Mouse (Mus musculus) CH12.LX (cell line): ENCODE measurements around the gene Arl14.

ENCODE experiments used
- CTCF ChIP-seq, 2 experiments: IDR thresholded peaks in 1 of 2; conservative IDR thresholded peaks in 1 of 2; 2 replicates each; pipeline ENCODE4 v1.5.1; 2011 to 2012; ENCODE audit warnings: low read depth in 2 of 2, low read length in 2 of 2, improper control_type of control experiment in 1 of 2, inconsistent platforms in 1 of 2, mild to moderate bottlenecking in 1 of 2, moderate library complexity in 1 of 2
- HCFC1 ChIP-seq: IDR thresholded peaks from 2 replicates; pipeline ENCODE4 v1.6.1; 2012; ENCODE audit warnings: low read depth, mild to moderate bottlenecking, inconsistent platforms, low read length, improper control_type of control experiment
- MAZ ChIP-seq: IDR thresholded peaks from 2 replicates; pipeline ENCODE4 v1.6.1; 2012; ENCODE audit warnings: low read depth, mild to moderate bottlenecking, inconsistent platforms, low read length, improper control_type of control experiment, moderate library complexity
- POLR2A ChIP-seq: IDR thresholded peaks from 2 replicates; pipeline ENCODE4 v1.6.1; 2011; ENCODE audit warnings: low read depth, mild to moderate bottlenecking, improper control_type of control experiment, low read length
- SIN3A ChIP-seq: IDR thresholded peaks from 2 replicates; pipeline ENCODE4 v1.6.1; 2012; ENCODE audit warnings: low read length, improper control_type of control experiment, inconsistent platforms
- TBP ChIP-seq: conservative IDR thresholded peaks from 2 replicates; pipeline ENCODE4 v1.6.1; 2011; ENCODE audit warnings: low read depth, low read length, improper control_type of control experiment
- TCF12 ChIP-seq: IDR thresholded peaks from 2 replicates; pipeline ENCODE4 v1.6.1; 2014; ENCODE audit warnings: low read depth, mild to moderate bottlenecking, inconsistent platforms, low read length, improper control_type of control experiment
- USF1 ChIP-seq: IDR thresholded peaks from 2 replicates; pipeline ENCODE4 v1.6.1; 2014; ENCODE audit warnings: low read depth, mild to moderate bottlenecking, inconsistent platforms, low read length, improper control_type of control experiment
- ZNF384 ChIP-seq: IDR thresholded peaks from 2 replicates; pipeline ENCODE4 v1.6.1; 2012; ENCODE audit warnings: low read depth, low read length, improper control_type of control experiment, inconsistent platforms

DNA sequence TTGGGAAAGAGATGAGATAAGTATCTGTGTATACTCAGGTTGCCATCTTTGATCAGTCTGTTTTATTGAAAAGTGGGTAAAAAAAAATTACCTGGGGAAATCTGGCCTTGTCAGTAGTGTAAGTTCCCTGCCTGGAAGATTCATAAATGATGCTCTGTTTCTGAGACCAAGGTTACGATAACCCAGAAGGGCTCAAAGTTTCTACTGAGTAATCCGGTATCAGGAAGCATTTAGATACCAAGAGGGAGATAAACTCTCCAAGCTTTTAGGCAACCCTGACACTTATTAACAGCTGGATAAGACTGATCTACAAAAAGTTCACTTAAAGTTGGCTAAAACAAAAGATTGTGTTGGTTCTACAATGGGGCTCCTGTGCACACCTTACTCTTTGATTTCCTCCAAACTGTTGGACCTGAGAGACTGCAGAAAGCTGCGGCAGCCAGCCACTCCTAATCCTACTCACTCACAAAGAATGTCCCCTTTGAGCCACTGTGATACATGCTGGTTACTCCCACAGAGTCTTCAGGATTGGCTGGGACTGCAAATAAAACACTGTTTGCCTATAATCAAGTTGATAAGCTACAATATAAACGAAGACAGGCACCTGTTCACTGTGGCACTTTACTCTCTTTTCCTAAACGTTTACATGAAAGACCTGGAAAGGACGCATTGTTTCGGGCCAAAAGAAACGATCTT, at the start of gene Arl14:
- TF ChIP-seq CTCF (conservative IDR thresholded peaks at IDR 0.05 in 1 of 2, IDR thresholded peaks at IDR 0.05 in 1 of 2; ENCODE audit: low read depth in 2 of 2, low read length in 2 of 2), result no peak
- no peak for TF ChIP-seq POLR2A
- TF ChIP-seq TCF12, result no peak
- no peak for TF ChIP-seq USF1
- no peak for TF ChIP-seq ZNF384
- TF ChIP-seq HCFC1, result no peak
- TF ChIP-seq TBP, result no peak
- TF ChIP-seq SIN3A, result no peak
- no peak for TF ChIP-seq MAZ
